Mouse (Mus musculus): ENCODE measurements at regions not wholly inside any gene's neighbourhood (a gene's known extent, or its start where the extent isn't known, plus 50 kb on each side); places are given as distances from the start of the nearest gene placed in this dataset.

DNA sequence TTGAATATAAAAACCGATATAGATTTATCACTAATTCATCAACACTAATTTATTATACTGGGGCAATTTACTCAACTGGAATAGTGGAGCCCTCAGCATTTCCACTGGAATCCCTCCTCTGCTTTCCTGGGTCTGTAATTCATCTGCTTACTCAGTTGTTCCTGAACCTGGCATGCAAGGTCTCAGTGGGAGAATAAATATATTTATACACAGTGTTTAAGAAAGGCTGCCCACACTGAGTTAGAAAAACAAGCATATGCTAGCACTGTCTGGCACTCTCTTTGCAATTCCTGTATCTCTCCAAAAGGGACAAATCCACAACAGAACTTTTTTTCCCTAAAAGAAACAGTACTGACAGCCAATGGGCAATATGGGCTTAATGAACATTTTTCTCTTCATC, 100.1 kb upstream of the Gm10192 start:
- DNase-seq, result no peak

DNA sequence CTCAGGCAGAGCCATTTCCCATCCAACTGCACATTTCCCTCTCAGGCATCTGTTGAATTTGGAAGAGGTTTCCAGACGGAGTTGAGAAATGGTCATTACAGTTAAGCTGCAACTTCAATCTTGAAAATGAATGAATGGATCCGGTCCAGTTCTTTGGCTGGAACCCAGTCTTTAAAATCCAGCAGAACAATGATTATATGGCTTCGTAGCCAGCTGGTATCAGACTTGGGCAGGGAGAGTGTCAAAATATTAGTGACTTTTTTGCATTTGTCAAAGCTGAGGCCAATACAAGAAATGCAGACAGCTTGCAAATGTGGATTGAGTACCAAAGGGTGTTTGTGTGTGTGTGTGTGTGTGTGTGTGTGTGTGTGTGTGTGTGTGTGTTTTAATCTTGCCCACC, 99.7 kb upstream of the Gm10192 start:
- DNase-seq, result no peak

DNA sequence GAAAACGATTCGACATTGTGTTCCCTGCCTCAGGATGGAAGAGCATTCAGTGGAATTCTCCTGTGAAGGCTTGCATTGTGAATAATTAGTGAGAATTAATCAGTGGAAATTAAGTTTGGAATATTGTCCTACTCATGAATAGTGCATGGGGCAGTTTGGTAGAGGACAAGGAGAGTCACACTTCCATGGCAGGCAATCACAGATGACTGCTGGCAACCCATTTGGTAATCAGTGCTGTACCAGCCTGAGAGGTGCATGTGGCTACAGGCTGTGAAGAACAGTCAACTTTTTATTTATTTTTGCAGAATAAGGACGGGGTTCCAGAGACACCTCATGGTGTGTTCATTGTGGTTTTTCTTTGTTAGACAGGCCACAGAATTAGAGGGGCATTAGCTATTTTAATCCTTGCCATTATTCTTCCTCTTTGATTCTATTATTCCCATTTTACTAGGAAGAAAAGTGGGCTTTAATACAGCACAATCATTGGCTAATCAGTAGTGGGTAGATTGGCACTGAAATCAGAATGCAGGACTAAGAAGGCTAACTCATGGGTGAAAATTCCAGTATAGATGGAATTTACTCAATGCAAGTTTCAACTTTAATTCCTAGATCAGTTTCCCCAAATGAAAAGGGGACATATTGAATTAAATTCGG, 98.3 kb upstream of the Gm10192 start:
- DNase-seq, result no peak

DNA sequence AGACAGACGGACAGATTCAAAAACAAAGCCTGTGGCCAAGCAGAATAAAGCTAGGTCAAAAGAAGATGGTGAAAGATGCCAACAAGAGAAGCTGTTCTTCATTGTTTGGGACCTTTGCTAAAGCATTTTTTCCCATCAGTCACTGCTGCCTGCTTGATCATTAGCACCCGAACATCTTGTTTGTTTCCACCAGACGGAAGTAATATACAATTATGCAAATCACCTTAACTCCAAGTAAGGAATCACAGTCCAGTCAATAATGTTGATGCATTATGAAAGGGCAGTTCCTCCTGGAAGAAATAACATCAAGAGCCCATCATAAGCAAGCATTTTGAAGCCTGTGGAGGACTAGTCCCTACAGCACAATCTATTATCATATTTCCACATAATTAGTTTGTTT, 97.7 kb upstream of the Gm10192 start:
- peak; percentile 93 for DNase-seq

DNA sequence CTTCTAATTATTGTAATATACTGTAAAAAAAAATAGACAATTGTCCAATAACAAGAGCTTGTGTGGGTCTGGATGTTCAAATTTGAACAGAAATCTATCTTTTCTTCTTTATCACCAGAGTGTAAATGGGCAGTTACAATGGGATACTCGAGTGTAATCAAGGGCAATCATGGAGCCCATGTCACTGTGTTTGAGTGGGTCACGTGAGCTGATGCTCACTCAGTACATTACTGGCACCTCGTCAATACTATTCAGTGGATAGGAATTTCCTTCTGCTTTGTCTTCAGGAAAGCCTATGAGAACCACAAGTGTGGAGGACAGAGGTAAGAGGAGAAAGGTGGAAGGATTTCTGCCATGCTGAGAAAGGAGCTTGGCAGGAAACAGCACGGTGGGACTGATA, 54.0 kb upstream of the Gm10192 start:
- no peak for DNase-seq

DNA sequence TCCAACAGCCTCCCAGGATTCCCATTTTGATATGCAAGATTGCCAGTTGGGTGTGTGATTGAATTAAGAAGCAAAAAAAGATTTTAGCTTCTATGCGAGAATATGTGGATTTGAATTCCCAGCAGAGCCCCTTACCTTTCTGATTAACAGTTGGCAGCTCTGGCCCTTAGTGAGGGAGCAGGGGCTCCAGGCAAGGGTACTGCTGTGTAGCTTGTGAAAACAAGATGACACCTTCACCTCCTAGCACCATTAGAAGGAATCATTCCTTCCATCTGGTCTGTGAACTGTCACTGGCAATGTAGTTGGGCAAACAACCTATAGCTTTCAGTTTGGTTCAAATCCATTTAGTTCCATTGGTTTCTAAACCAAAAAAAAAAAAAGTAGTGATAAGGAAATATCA, 53.4 kb upstream of the Gm10192 start:
- no peak for DNase-seq

DNA sequence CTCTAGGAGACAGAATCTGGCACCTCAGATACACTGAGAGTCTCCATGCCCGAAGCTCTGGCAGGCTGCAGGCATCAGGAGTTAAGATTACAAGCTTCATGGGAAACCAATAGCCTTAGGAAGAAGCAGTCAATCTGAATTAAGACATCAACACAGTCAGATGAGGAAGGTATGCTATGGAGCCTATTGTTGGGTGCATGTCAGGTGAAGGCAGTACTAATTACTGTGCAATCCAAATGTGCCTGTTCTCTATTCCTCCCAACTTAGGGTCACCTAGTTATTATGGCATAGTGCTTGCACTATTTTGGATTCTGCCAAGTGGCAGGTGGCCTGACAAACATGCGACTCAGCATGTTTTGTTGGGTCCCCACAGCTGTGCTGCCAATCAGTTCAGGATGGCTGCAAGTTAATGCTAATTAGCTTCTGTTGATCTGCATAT, 53.0 kb upstream of the Gm10192 start:
- DNase-seq, result peak; percentile 63

All from retina, postnatal 1 day (tissue).